Mouse (Mus musculus) lung, postnatal 0 days (tissue): ENCODE measurements around the gene Slc17a5.

Experiments used
- CTCF ChIP-seq: IDR thresholded peaks from 2 replicates; pipeline ENCODE4 v1.5.1; 2016; ENCODE audit warnings: antibody characterized with exemption, mild to moderate bottlenecking
- EP300 ChIP-seq: IDR thresholded peaks from 2 replicates; pipeline ENCODE4 v1.6.1; 2016; ENCODE audit warnings: antibody characterized with exemption, mild to moderate bottlenecking, control low read depth

GRCm38 (mm10) chr9:78587914-78588313 is at the start of gene Slc17a5:
- TF ChIP-seq CTCF (peak; percentile 26; the same call in 1 of the 2 replicates), EP300 (no peak)
